Mouse (Mus musculus) olfactory bulb, adult 2 months (tissue): ENCODE measurements at regions not wholly inside any gene's neighbourhood (a gene's known extent, or its start where the extent isn't known, plus 50 kb on each side); places are given as distances from the start of the nearest gene placed in this dataset.
"Not testable (repeated sequence)": the region's sequence is repeated elsewhere in the genome, so short reads cannot be mapped to it uniquely, and the experiment has no call there.

Experiments used
- H3K27ac ChIP-seq: fragments of 200-500 bp; 2 replicates; pipeline ENCODE4 v1.5.1; 2012; ENCODE audit warnings: low read depth, low read length; ENCODE audit not compliant: insufficient read depth
- H3K4me1 ChIP-seq: fragments of 200-500 bp; 2 replicates; pipeline ENCODE4 v1.6.1; 2012; ENCODE audit warnings: low read length; ENCODE audit not compliant: control insufficient read depth, insufficient read depth
- H3K4me3 ChIP-seq: fragments of 200-500 bp; 2 replicates; pipeline ENCODE4 v1.5.1; 2012; ENCODE audit warnings: mild to moderate bottlenecking, low read depth, low read length, moderate library complexity; ENCODE audit not compliant: insufficient read depth
- CTCF ChIP-seq: fragments of 200-500 bp; IDR thresholded peaks from 2 replicates; pipeline ENCODE4 v1.5.1; 2012; ENCODE audit warnings: low read depth, mild to moderate bottlenecking, low read length, moderate library complexity; ENCODE audit not compliant: insufficient read depth
- POLR2A ChIP-seq: fragments of 200-500 bp; IDR thresholded peaks from 2 replicates; pipeline ENCODE4 v1.6.1; 2012; ENCODE audit warnings: mild to moderate bottlenecking, low read depth, low read length, moderate library complexity; ENCODE audit not compliant: insufficient read depth
- WGBS: fragments of 180-500 bp; shearing (Covaris S2); methylation state at CpG from one replicate; pipeline ENCODE4 v1.1.7; 2018; 5-methylcytosine and 5-hydroxymethylcytosine counted together

GRCm38 (mm10) chr13:25639522-25640291 lies 369.4 kb upstream of the Nrsn1 start:
- 16% methylated on average over 6 of the region's 6 CpGs for WGBS
- Histone ChIP-seq H3K27ac (no peak overlapping the region), H3K4me1 (no peaks in the 10 kb centered on the region), H3K4me3 (no peak overlapping the region)
- no peak for TF ChIP-seq POLR2A
- TF ChIP-seq CTCF = no peak

- no peak for TF ChIP-seq POLR2A
- no peak for TF ChIP-seq CTCF
- Histone ChIP-seq H3K27ac (no peak overlapping the region), H3K4me1 (no peaks in the 10 kb centered on the region), H3K4me3 (no peak overlapping the region)
- 44% methylated on average over 4 of the region's 4 CpGs for WGBS
Measured at GRCm38 (mm10) chr13:25629466-25629865, 359.2 kb upstream of the Nrsn1 start.

GRCm38 (mm10) chr13:25617578-25617977 lies 347.3 kb upstream of the Nrsn1 start:
- 62% methylated on average over 4 of the region's 4 CpGs for WGBS
- Histone ChIP-seq H3K27ac (no peak overlapping the region), H3K4me3 (no peak overlapping the region), H3K4me1 (no peaks in the 10 kb centered on the region)
- TF ChIP-seq CTCF = no peak
- TF ChIP-seq POLR2A = no peak

- WGBS = 78% methylated on average over 4 of the region's 4 CpGs
Measured at GRCm38 (mm10) chr13:25611986-25612385, 341.7 kb upstream of the Nrsn1 start.

GRCm38 (mm10) chr13:25609641-25610040 lies 339.3 kb upstream of the Nrsn1 start:
- TF ChIP-seq CTCF = no peak
- TF ChIP-seq POLR2A = no peak
- Histone ChIP-seq H3K4me3 (no peak overlapping the region), H3K4me1 (no peaks in the 10 kb centered on the region), H3K27ac (no peak overlapping the region)
- 84% methylated on average over 4 of the region's 4 CpGs for WGBS

More at GRCm38 (mm10) chr13:25611986-25612385, 341.7 kb upstream of the Nrsn1 start:
- Histone ChIP-seq H3K27ac (no peak overlapping the region), H3K4me3 (no peak overlapping the region), H3K4me1 (no peaks in the 10 kb centered on the region)
- TF ChIP-seq POLR2A (no peak), CTCF (no peak)

- Histone ChIP-seq H3K4me3 (no peak overlapping the region), H3K4me1 (no peaks in the 10 kb centered on the region), H3K27ac (no peak overlapping the region)
- 79% methylated on average over 1 of the region's 1 CpGs for WGBS
- TF ChIP-seq POLR2A (no peak), CTCF (no peak)
Measured at GRCm38 (mm10) chr13:25609241-25609640, 338.9 kb upstream of the Nrsn1 start.

- not testable (repeated sequence) for H3K27ac ChIP-seq, H3K4me3 ChIP-seq, H3K4me1 ChIP-seq
Measured at GRCm38 (mm10) chr13:25601351-25601750, 331.0 kb upstream of the Nrsn1 start.

GRCm38 (mm10) chr13:25594629-25595028 lies 324.3 kb upstream of the Nrsn1 start:
- WGBS = 90% methylated on average over 3 of the region's 3 CpGs
- Histone ChIP-seq H3K27ac (no peak overlapping the region), H3K4me3 (no peak overlapping the region), H3K4me1 (no peaks in the 10 kb centered on the region)
- TF ChIP-seq CTCF (no peak), POLR2A (no peak)

- TF ChIP-seq POLR2A (no peak), CTCF (no peak)
- H3K27ac ChIP-seq = no peak overlapping the region
- no peaks in the 10 kb centered on the region for H3K4me1 ChIP-seq
- 81% methylated on average over 5 of the region's 5 CpGs for WGBS
- no peak overlapping the region for H3K4me3 ChIP-seq
Measured at GRCm38 (mm10) chr13:25570641-25571040, 300.3 kb upstream of the Nrsn1 start.

- TF ChIP-seq CTCF (no peak), POLR2A (no peak)
- Histone ChIP-seq H3K27ac (no peak overlapping the region), H3K4me3 (no peak overlapping the region), H3K4me1 (no peaks in the 10 kb centered on the region)
- WGBS = 3% methylated on average over 2 of the region's 2 CpGs
Measured at GRCm38 (mm10) chr13:25562746-25563145, 292.4 kb upstream of the Nrsn1 start.
